Mouse (Mus musculus): ENCODE data around the gene Vmn1r214.

GRCm38 (mm10) chr13:23067725-23068124 is 37.5 kb downstream of the Vmn1r214 start, which contains the start of gene Vmn1r215:
- TF ChIP-seq CTCF (IDR thresholded peaks at IDR 0.05; ENCODE audit: low read depth) (no peak), EP300 (IDR thresholded peaks at IDR 0.05; ENCODE audit: low read depth) (no peak)

Data from liver, embryonic 14.5 days (tissue).